Mouse (Mus musculus) MEL (cell line): ENCODE measurements at regions not wholly inside any gene's neighbourhood (a gene's known extent, or its start where the extent isn't known, plus 50 kb on each side); places are given as distances from the start of the nearest gene placed in this dataset.

Source experiments
- DNase-seq: peaks from one replicate; pipeline ENCODE4 v3.0.0; 2011; ENCODE audit warnings: low read depth, low spot score
- H3K27ac ChIP-seq: 2 replicates; pipeline ENCODE4 v1.5.1; 2012; ENCODE audit warnings: low read depth, mild to moderate bottlenecking, control low read depth, low read length, moderate library complexity; ENCODE audit not compliant: control insufficient read depth
- H3K27me3 ChIP-seq, 2 experiments: fragments of 150-350 bp in 1 of 2; sonication (generic) in 1 of 2; 2 replicates each; pipeline ENCODE4 v1.6.1; 2012; ENCODE audit warnings: low read length in 2 of 2, mild to moderate bottlenecking in 2 of 2, improper control_type of control experiment in 1 of 2, moderate library complexity in 1 of 2; ENCODE audit not compliant: insufficient read depth in 2 of 2, control insufficient read depth in 1 of 2
- H3K36me3 ChIP-seq, 2 experiments: 2 replicates each; pipeline ENCODE4 v1.6.1; 2012 to 2014; ENCODE audit warnings: low read length in 2 of 2, improper control_type of control experiment in 1 of 2, inconsistent platforms in 1 of 2, mild to moderate bottlenecking in 1 of 2; ENCODE audit not compliant: insufficient read depth in 2 of 2, control insufficient read depth in 1 of 2
- H3K4me1 ChIP-seq, 2 experiments: fragments of 150-350 bp in 1 of 2; sonication (generic) in 1 of 2; 2 replicates each; pipeline ENCODE4 v1.6.1; 2012; ENCODE audit warnings: low read length in 2 of 2, improper control_type of control experiment in 1 of 2, mild to moderate bottlenecking in 1 of 2; ENCODE audit not compliant: insufficient read depth in 2 of 2, control insufficient read depth in 1 of 2
- H3K4me3 ChIP-seq, 2 experiments: fragments of 150-350 bp in 1 of 2; sonication (generic) in 1 of 2; 2 replicates each; pipeline ENCODE4 v1.5.1; 2012; ENCODE audit warnings: low read depth in 2 of 2, low read length in 2 of 2, mild to moderate bottlenecking in 2 of 2, moderate library complexity in 2 of 2, control low read depth in 1 of 2, improper control_type of control experiment in 1 of 2; ENCODE audit not compliant: control insufficient read depth in 1 of 2, insufficient read depth in 1 of 2
- H3K79me2 ChIP-seq: 2 replicates; pipeline ENCODE4 v1.6.1; 2012; ENCODE audit warnings: mild to moderate bottlenecking, low read length, moderate library complexity; ENCODE audit not compliant: control insufficient read depth, poor library complexity, insufficient read depth
- H3K9ac ChIP-seq: 2 replicates; pipeline ENCODE4 v1.6.1; 2012; ENCODE audit warnings: low read depth, mild to moderate bottlenecking, control low read depth, low read length, moderate library complexity; ENCODE audit not compliant: control insufficient read depth, poor library complexity, severe bottlenecking
- H3K9me3 ChIP-seq: fragments of 150-350 bp; sonication (generic); replicated peaks from 2 replicates; pipeline ENCODE4 v1.6.1; 2012; ENCODE audit warnings: mild to moderate bottlenecking, low read length, improper control_type of control experiment, moderate library complexity; ENCODE audit not compliant: insufficient read depth
- CHD1 ChIP-seq: IDR thresholded peaks from 2 replicates; pipeline ENCODE4 v1.6.1; 2012; ENCODE audit warnings: low read depth, mild to moderate bottlenecking, inconsistent platforms, low read length, improper control_type of control experiment
- CTCF ChIP-seq, 3 experiments: IDR thresholded peaks in 2 of 3; conservative IDR thresholded peaks in 1 of 3; 2 replicates each; pipeline ENCODE4 v1.5.1; 2011 to 2012; ENCODE audit warnings: low read length in 3 of 3, low read depth in 2 of 3, mild to moderate bottlenecking in 2 of 3, improper control_type of control experiment in 1 of 3, inconsistent platforms in 1 of 3, mixed read lengths in 1 of 3, moderate library complexity in 1 of 3; ENCODE audit not compliant: control insufficient read depth in 1 of 3, insufficient read depth in 1 of 3, poor library complexity in 1 of 3, severe bottlenecking in 1 of 3
- EP300 ChIP-seq, 2 experiments: IDR thresholded peaks; 2 replicates each; pipeline ENCODE4 v1.6.1; 2011; ENCODE audit warnings: improper control_type of control experiment in 2 of 2, low read length in 2 of 2, low read depth in 1 of 2, mild to moderate bottlenecking in 1 of 2
- ETS1 ChIP-seq: IDR thresholded peaks from 2 replicates; pipeline ENCODE4 v1.6.1; 2012; ENCODE audit warnings: low read depth, mild to moderate bottlenecking, inconsistent platforms, low read length, improper control_type of control experiment, moderate library complexity
- GATA1 ChIP-seq: IDR thresholded peaks from 2 replicates; pipeline ENCODE4 v1.6.1; 2011; ENCODE audit warnings: low read depth, low read length, improper control_type of control experiment
- HCFC1 ChIP-seq: IDR thresholded peaks from 2 replicates; pipeline ENCODE4 v1.6.1; 2012; ENCODE audit warnings: low read depth, mild to moderate bottlenecking, inconsistent platforms, low read length, improper control_type of control experiment, moderate library complexity
- JUND ChIP-seq: IDR thresholded peaks from 2 replicates; pipeline ENCODE4 v1.6.1; 2011; ENCODE audit warnings: low read depth, mild to moderate bottlenecking, improper control_type of control experiment, low read length
- MAFK ChIP-seq: IDR thresholded peaks from 2 replicates; pipeline ENCODE4 v1.6.1; 2011; ENCODE audit warnings: low read depth, mild to moderate bottlenecking, low read length, improper control_type of control experiment, borderline replicate concordance
- MAZ ChIP-seq: IDR thresholded peaks from 2 replicates; pipeline ENCODE4 v1.6.1; 2012; ENCODE audit warnings: low read depth, mild to moderate bottlenecking, inconsistent platforms, low read length, improper control_type of control experiment
- MXI1 ChIP-seq: IDR thresholded peaks from 2 replicates; pipeline ENCODE4 v1.6.1; 2011; ENCODE audit warnings: mild to moderate bottlenecking, low read depth, low read length, improper control_type of control experiment
- POLR2A ChIP-seq, 2 experiments: IDR thresholded peaks; 2 replicates each; pipeline ENCODE4 v1.6.1; 2011 to 2012; ENCODE audit warnings: low read length in 2 of 2, mild to moderate bottlenecking in 2 of 2, control low read depth in 1 of 2, improper control_type of control experiment in 1 of 2, low read depth in 1 of 2, moderate library complexity in 1 of 2; ENCODE audit not compliant: control insufficient read depth in 1 of 2, insufficient read depth in 1 of 2, poor library complexity in 1 of 2
- POLR2AphosphoS2 ChIP-seq: IDR thresholded peaks from 2 replicates; pipeline ENCODE4 v1.6.1; 2011; ENCODE audit warnings: low read length, improper control_type of control experiment
- POLR2AphosphoS5 ChIP-seq: IDR thresholded peaks from 2 replicates; pipeline ENCODE4 v1.6.1; 2012; ENCODE audit warnings: low read depth, borderline replicate concordance, mild to moderate bottlenecking, inconsistent platforms, low read length, moderate library complexity, mixed read lengths
- RCOR1 ChIP-seq: IDR thresholded peaks from 2 replicates; pipeline ENCODE4 v1.6.1; 2012; ENCODE audit warnings: low read depth, mild to moderate bottlenecking, inconsistent platforms, low read length, improper control_type of control experiment
- SIN3A ChIP-seq: IDR thresholded peaks from 2 replicates; pipeline ENCODE4 v1.6.1; 2012; ENCODE audit warnings: low read length, improper control_type of control experiment, inconsistent platforms
- TAL1 ChIP-seq: IDR thresholded peaks from 2 replicates; pipeline ENCODE4 v1.6.1; 2012; ENCODE audit warnings: mild to moderate bottlenecking, inconsistent platforms, low read length, moderate library complexity, mixed read lengths
- TBP ChIP-seq: IDR thresholded peaks from 2 replicates; pipeline ENCODE4 v1.8.0; 2011; ENCODE audit warnings: low read depth, low read length, improper control_type of control experiment
- TCF12 ChIP-seq: IDR thresholded peaks from 2 replicates; pipeline ENCODE4 v1.6.1; 2014; ENCODE audit warnings: low read depth, mild to moderate bottlenecking, inconsistent platforms, low read length, improper control_type of control experiment, moderate library complexity
- UBTF ChIP-seq: IDR thresholded peaks from 2 replicates; pipeline ENCODE4 v1.6.1; 2012; ENCODE audit warnings: low read depth, mild to moderate bottlenecking, inconsistent platforms, low read length, improper control_type of control experiment, moderate library complexity, borderline replicate concordance; ENCODE audit not compliant: insufficient read depth
- USF1 ChIP-seq: IDR thresholded peaks from 2 replicates; pipeline ENCODE4 v1.6.1; 2014; ENCODE audit warnings: low read depth, mild to moderate bottlenecking, inconsistent platforms, low read length, improper control_type of control experiment, moderate library complexity
- ZC3H11A ChIP-seq: IDR thresholded peaks from 2 replicates; pipeline ENCODE4 v1.6.1; 2012; ENCODE audit warnings: low read depth, mild to moderate bottlenecking, inconsistent platforms, low read length, improper control_type of control experiment
- ZKSCAN1 ChIP-seq: IDR thresholded peaks from 2 replicates; pipeline ENCODE4 v1.6.1; 2012; ENCODE audit warnings: low read depth, mild to moderate bottlenecking, inconsistent platforms, low read length, improper control_type of control experiment, moderate library complexity
- ZMIZ1 ChIP-seq: IDR thresholded peaks from 2 replicates; pipeline ENCODE4 v1.6.1; 2012; ENCODE audit warnings: low read depth, mild to moderate bottlenecking, inconsistent platforms, low read length, improper control_type of control experiment, moderate library complexity
- ZNF384 ChIP-seq: IDR thresholded peaks from 2 replicates; pipeline ENCODE4 v1.6.1; 2012; ENCODE audit warnings: low read depth, mild to moderate bottlenecking, inconsistent platforms, low read length, improper control_type of control experiment

DNA sequence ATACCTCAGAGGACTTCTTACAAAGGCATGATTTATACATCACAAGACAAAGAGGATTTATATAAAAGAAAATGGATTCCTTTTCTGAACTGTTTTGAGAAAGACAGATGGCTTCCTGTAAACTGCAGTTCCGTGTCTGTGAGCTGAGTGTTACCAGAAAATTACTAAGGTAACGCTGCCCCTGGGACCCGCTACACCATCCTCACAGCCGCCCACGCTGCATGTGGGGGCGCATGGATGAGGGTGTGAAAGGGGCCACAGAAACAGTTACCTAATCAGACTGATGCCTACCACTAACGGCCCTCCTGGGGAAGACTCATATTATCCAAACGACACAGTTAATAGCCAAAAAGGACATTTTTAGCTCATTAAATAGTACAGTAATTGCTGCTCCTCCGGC, 129.8 kb downstream of the Pdcd6ip start:
- Histone ChIP-seq H3K9ac (no peak overlapping the region), H3K79me2 (no peaks in the 10 kb centered on the region), H3K4me1 (no peaks in the 10 kb centered on the region), H3K4me3 (no peak overlapping the region)
- no peak for TF ChIP-seq SIN3A
- no peak for TF ChIP-seq ZKSCAN1
- no peak for TF ChIP-seq POLR2AphosphoS2
- TF ChIP-seq EP300 (IDR thresholded peaks at IDR 0.05; ENCODE audit: low read depth in 1 of 2, low read length in 2 of 2), result no peak
- TF ChIP-seq ZC3H11A, result no peak
- TF ChIP-seq TAL1, result no peak
- no peak for TF ChIP-seq CTCF (IDR thresholded peaks at IDR 0.05 in 2 of 3, conservative IDR thresholded peaks at IDR 0.05 in 1 of 3; ENCODE audit: control insufficient read depth in 1 of 3, insufficient read depth in 1 of 3, low read depth in 2 of 3, low read length in 3 of 3, poor library complexity in 1 of 3, severe bottlenecking in 1 of 3)
- no peak for TF ChIP-seq ZMIZ1
- no peak for TF ChIP-seq USF1
- no peak for TF ChIP-seq MAFK
- TF ChIP-seq, all 39 proteins: peak for 0
- DNase-seq, result no peak
- Histone ChIP-seq H3K27ac (no peak overlapping the region), H3K27me3 (no peaks in the 10 kb centered on the region), H3K9me3 (no peaks in the 10 kb centered on the region), H3K36me3 (no peaks in the 10 kb centered on the region)

DNA sequence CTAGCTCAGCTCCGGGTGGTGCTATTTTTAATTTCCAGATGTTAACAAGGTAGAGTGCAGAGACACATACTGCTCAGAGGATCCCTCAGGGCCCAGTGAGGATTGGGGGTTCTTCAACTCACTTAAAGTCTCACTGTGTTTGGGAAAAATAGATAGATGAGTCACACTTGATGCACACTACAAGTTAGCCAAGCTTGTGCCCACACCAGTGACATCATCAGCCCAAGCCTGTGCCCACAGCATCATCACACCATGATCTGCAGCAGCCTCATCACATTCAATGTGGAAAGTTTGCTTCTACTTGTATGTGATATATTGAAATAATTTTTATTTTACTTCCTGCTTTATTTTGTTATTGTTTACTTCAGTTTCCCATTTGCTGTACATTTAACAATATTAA, 139.2 kb downstream of the Pdcd6ip start:
- no peak for DNase-seq
- no peaks in the 10 kb centered on the region for H3K27me3 ChIP-seq
- no peaks in the 10 kb centered on the region for H3K4me1 ChIP-seq
- H3K4me3 ChIP-seq, result no peak overlapping the region
- no peaks in the 10 kb centered on the region for H3K79me2 ChIP-seq
- H3K9me3 ChIP-seq, result no peaks in the 10 kb centered on the region
- no peak overlapping the region for H3K27ac ChIP-seq
- TF ChIP-seq TAL1 (no peak), MAFK (no peak), ETS1 (no peak), POLR2AphosphoS5 (no peak), MXI1 (no peak), CTCF (IDR thresholded peaks at IDR 0.05 in 2 of 3, conservative IDR thresholded peaks at IDR 0.05 in 1 of 3; ENCODE audit: control insufficient read depth in 1 of 3, insufficient read depth in 1 of 3, low read depth in 2 of 3, low read length in 3 of 3, poor library complexity in 1 of 3, severe bottlenecking in 1 of 3) (no peak), HCFC1 (no peak), MAZ (no peak), CHD1 (no peak), POLR2AphosphoS2 (no peak), POLR2A (IDR thresholded peaks at IDR 0.05; ENCODE audit: control insufficient read depth in 1 of 2, insufficient read depth in 1 of 2, low read depth in 1 of 2, low read length in 2 of 2, poor library complexity in 1 of 2) (no peak), JUND (no peak), ZNF384 (no peak), UBTF (no peak), TBP (no peak), ZC3H11A (no peak), GATA1 (no peak), RCOR1 (no peak), TCF12 (no peak)
- no peak overlapping the region for H3K9ac ChIP-seq
- H3K36me3 ChIP-seq, result no peaks in the 10 kb centered on the region
